ENCODE assay signal across 8 mouse cellular contexts in the genomic region with DNA sequence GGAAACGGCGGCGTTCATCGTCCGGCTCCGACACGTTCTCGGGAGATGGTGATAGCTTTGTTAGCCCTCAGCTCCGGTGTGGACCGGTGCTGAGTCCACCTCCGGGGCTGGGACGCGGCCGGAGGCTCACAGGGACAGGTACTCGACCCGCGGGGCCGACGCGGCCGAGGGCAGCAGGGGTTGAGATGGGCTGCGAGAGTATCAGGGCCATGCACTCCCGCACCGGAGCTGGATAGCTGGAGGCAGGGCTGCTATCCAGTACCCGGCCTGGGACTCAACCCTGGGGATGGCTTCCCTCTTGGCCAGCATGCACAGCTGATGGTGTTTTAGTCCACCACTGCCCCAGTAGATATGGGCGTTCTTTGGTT. TPM values are rescaled to one million over a fixed set of nuclear protein-coding genes. Genes with fewer than 3 reads are reported as not detected.
DNase-seq lines count a peak whose midpoint lies in the region; ATAC-seq and TF ChIP-seq lines count a peak whose summit lies in the region.

No protein-coding gene starts in this region.

- no peaks in the 10 kb centered on the region for H3K9me3 ChIP-seq in heart, embryonic 16.5 days (replicated peaks; ENCODE audit: control insufficient read depth, low read length)
- no peaks in the 10 kb centered on the region for H3K9me3 ChIP-seq in hindbrain, embryonic 12.5 days (replicated peaks)
- H3K9me3 ChIP-seq in midbrain, embryonic 12.5 days, result no peaks in the 10 kb centered on the region

- H3K4me1 ChIP-seq in heart, embryonic 16.5 days (ENCODE audit: control insufficient read depth, insufficient read depth, low read length), result peaks cover 9% of the 10 kb centered on the region
- H3K4me1 ChIP-seq in bone marrow, adult 2 months (ENCODE audit: control insufficient read depth, insufficient read depth, low read length), result no peaks in the 10 kb centered on the region; the same call in 1 of the 2 replicates
- peaks cover 9% of the 10 kb centered on the region for H3K4me1 ChIP-seq in hindbrain, embryonic 12.5 days
- peaks cover 16% of the 10 kb centered on the region for H3K4me1 ChIP-seq in midbrain, embryonic 12.5 days

- peak overlapping the region; percentile 85 for H3K4me2 ChIP-seq in heart, embryonic 16.5 days (ENCODE audit: low read depth, low read length)
- peak overlapping the region; percentile 96 for H3K4me2 ChIP-seq in hindbrain, embryonic 12.5 days (replicated peaks)
- H3K4me2 ChIP-seq in midbrain, embryonic 12.5 days (replicated peaks), result peak overlapping the region; percentile 92

- no peaks in the 10 kb centered on the region for H3K27me3 ChIP-seq in heart, embryonic 16.5 days (ENCODE audit: control insufficient read depth, insufficient read depth, low read length)
- no peaks in the 10 kb centered on the region for H3K27me3 ChIP-seq in hindbrain, embryonic 12.5 days
- no peaks in the 10 kb centered on the region for H3K27me3 ChIP-seq in midbrain, embryonic 12.5 days

- peak; percentile 24; the same call in 1 of the 2 replicates for ATAC-seq in heart, embryonic 16.5 days (replicated peaks; ENCODE audit: extremely low read depth, insufficient read depth, low FRiP score)
- peak; percentile 78 for ATAC-seq in hindbrain, embryonic 12.5 days (ENCODE audit: low FRiP score)
- ATAC-seq in midbrain, embryonic 12.5 days (ENCODE audit: low FRiP score, low read depth), result peak; percentile 82

- WGBS in heart, embryonic 16.5 days, result under 1% methylated on average over 26 of the region's 26 CpGs
- WGBS in bone marrow, adult 2 months, result under 1% methylated on average over 26 of the region's 26 CpGs
- under 1% methylated on average over 26 of the region's 26 CpGs for WGBS in hindbrain, embryonic 12.5 days
- 0% methylated on average over 26 of the region's 26 CpGs for WGBS in midbrain, embryonic 12.5 days

- no peak for DNase-seq in heart, postnatal 4 days
- DNase-seq in cerebellum, postnatal 10 days, result no peak
- DNase-seq in adrenal gland, adult (ENCODE audit: inconsistent age in 2 of 2, low spot score in 1 of 2), result no peak
- DNase-seq in frontal cortex, postnatal 14 days (ENCODE audit: low spot score in 2 of 2), result no peak

- peak overlapping the region; percentile 76 for H3K4me3 ChIP-seq in heart, embryonic 16.5 days (ENCODE audit: low read length)
- H3K4me3 ChIP-seq in bone marrow, adult 2 months (replicated peaks; ENCODE audit: control insufficient read depth, low read depth, low read length), result peak overlapping the region; percentile 82
- peak overlapping the region; percentile 77 for H3K4me3 ChIP-seq in hindbrain, embryonic 12.5 days
- peak overlapping the region; percentile 90 for H3K4me3 ChIP-seq in midbrain, embryonic 12.5 days

- TF ChIP-seq POLR2A in bone marrow, adult 2 months (IDR thresholded peaks at IDR 0.05; ENCODE audit: borderline replicate concordance, control insufficient read depth, low read depth, low read length), result no peak

- peak overlapping the region; percentile 73 for H3K9ac ChIP-seq in heart, embryonic 16.5 days (ENCODE audit: low read length)
- H3K9ac ChIP-seq in hindbrain, embryonic 12.5 days, result peak overlapping the region; percentile 72
- peak overlapping the region; percentile 75 for H3K9ac ChIP-seq in midbrain, embryonic 12.5 days (replicated peaks)

- no peak for TF ChIP-seq CTCF in bone marrow, adult 2 months (IDR thresholded peaks at IDR 0.05; ENCODE audit: control insufficient read depth, insufficient read depth, low read length)

- no peak overlapping the region for H3K27ac ChIP-seq in heart, embryonic 16.5 days (ENCODE audit: low read length)
- peak overlapping the region; percentile 3; the same call in 1 of the 2 replicates for H3K27ac ChIP-seq in bone marrow, adult 2 months (ENCODE audit: control insufficient read depth, insufficient read depth, low read depth, low read length, poor library complexity)
- no peak overlapping the region for H3K27ac ChIP-seq in hindbrain, embryonic 12.5 days
- H3K27ac ChIP-seq in midbrain, embryonic 12.5 days (replicated peaks), result no peak overlapping the region

- H3K36me3 ChIP-seq in heart, embryonic 16.5 days (ENCODE audit: control insufficient read depth, insufficient read depth), result no peaks in the 10 kb centered on the region
- no peaks in the 10 kb centered on the region for H3K36me3 ChIP-seq in hindbrain, embryonic 12.5 days
- H3K36me3 ChIP-seq in midbrain, embryonic 12.5 days, result no peaks in the 10 kb centered on the region; the same call in 1 of the 2 replicates

RNA-seq across cellular contexts. Expression of a gene that starts 0.3 kb away (rescaled TPM):
- 4.2 and 6.3 TPM in 2 replicates for polyA plus RNA-seq in heart, embryonic 16.5 days (2015; fragmentation: Nextera tagmentation; extraction: Ambion mirVana)
- 1 to 10 TPM; 7.0 to 7.4 TPM for total RNA-seq in heart, postnatal 4 days (2021)
- 21.6 and 23.9 TPM in 2 replicates for polyA plus RNA-seq in bone marrow, adult 2 months (2011; ENCODE audit: insufficient read depth, insufficient read length, low replicate concordance, missing spikeins)
- 7.8 and 8.6 TPM in 2 replicates for polyA plus RNA-seq in hindbrain, embryonic 12.5 days (2016; fragmentation: Nextera tagmentation; extraction: Ambion mirVana)
- polyA plus RNA-seq in midbrain, embryonic 12.5 days (2016; fragmentation: Nextera tagmentation; extraction: Ambion mirVana), result 10.3 and 11.1 TPM in 2 replicates

RNA-seq across cellular contexts. Expression of a gene that starts 21.6 kb away (rescaled TPM):
- 14.9 and 15.5 TPM in 2 replicates for polyA plus RNA-seq in heart, embryonic 16.5 days (2015; fragmentation: Nextera tagmentation; extraction: Ambion mirVana)
- total RNA-seq in heart, postnatal 4 days (2021), result 10 to 100 TPM; 85.0 to 86.7 TPM
- polyA plus RNA-seq in bone marrow, adult 2 months (2011; ENCODE audit: insufficient read depth, insufficient read length, low replicate concordance, missing spikeins), result not detected in 2 replicates
- 0.04 TPM in 1 of 2 replicates, not detected in the other for polyA plus RNA-seq in hindbrain, embryonic 12.5 days (2016; fragmentation: Nextera tagmentation; extraction: Ambion mirVana)
- not detected in 2 replicates for polyA plus RNA-seq in midbrain, embryonic 12.5 days (2016; fragmentation: Nextera tagmentation; extraction: Ambion mirVana)

Comparison
In these comparisons a context has a peak if more than half of its experiments do, and no peak if none do; other contexts are left out.
1. ATAC-seq: peak in every context shown above with its lines; median percentile 82 in midbrain, embryonic 12.5 days; 78 in hindbrain, embryonic 12.5 days; 24 in heart, embryonic 16.5 days.
2. RNA of a gene that starts 21.6 kb away (polyA plus RNA-seq): 14.9 to 15.5 TPM in heart, embryonic 16.5 days; not detected in bone marrow, adult 2 months, 0.04 TPM in hindbrain, embryonic 12.5 days and not detected in midbrain, embryonic 12.5 days; every median in the first group is over 10 times any median in the second.
3. Peak in every context shown above with its lines, with median percentiles within 50 percentile points of each other: H3K4me2 ChIP-seq, H3K4me3 ChIP-seq and H3K9ac ChIP-seq.